Mouse (Mus musculus): ENCODE measurements around the gene Barhl1. TPM values are rescaled to one million over a fixed set of nuclear protein-coding genes. Genes with fewer than 3 reads are reported as not detected.

Barhl1 gene
- polyA plus RNA-seq, 1 experiment from 2014 or later = 4.4 TPM

DNA sequence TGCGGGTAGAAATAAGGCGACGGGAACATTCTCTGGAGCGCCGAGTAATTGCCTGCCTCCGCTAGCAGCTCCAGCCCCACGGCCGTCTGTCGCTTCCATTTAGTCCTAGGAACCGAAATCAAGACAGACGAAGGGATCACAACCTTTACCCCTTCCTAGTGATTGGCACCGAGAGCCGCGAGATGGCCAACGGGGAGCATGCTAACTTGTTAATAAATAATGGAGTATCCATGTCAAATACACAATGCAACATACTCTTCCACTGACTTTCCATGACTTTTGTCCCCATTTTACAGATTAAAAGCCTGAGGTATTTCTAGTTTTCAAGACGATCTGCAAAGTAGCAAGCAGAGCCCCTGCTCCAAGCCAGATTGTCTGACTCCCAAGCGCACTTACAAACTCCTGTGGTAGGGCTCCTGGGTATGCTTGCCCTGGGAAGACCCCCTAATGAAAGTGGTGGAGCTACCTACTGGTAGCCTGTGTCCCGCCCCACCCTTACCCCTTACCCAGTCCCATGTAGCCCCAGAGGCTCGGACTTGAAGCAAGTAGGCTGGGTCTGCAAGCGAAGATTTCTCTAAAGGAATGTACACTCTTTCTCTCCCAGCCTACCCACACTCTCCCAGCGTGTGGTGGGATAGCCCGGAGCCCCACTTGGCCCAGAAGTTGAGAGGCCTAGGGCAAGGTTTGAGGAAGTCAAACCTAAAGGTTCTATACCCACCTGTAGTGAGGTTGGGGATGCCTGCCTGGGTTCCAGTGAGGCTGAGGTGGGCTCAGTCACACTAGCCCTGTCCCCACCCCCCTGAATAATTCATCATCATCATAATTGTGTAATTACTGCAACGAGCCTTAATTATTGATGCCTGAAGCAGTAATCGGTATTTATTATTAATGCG lies 6.4 kb downstream of the Barhl1 start:
- Histone ChIP-seq H3K4me1 (peaks cover 57% of the 10 kb centered on the region), H3K9ac (no peak overlapping the region), H3K4me3 (replicated peaks) (no peak overlapping the region), H3K36me3 (replicated peaks) (peaks cover 6% of the 10 kb centered on the region), H3K27ac (no peak overlapping the region), H3K27me3 (peaks cover 100% of the 10 kb centered on the region), H3K9me3 (no peaks in the 10 kb centered on the region), H3K4me2 (no peak overlapping the region)
- no peak for ATAC-seq (ENCODE audit: low FRiP score)
- WGBS = 5% methylated on average over 25 of the region's 25 CpGs

DNA sequence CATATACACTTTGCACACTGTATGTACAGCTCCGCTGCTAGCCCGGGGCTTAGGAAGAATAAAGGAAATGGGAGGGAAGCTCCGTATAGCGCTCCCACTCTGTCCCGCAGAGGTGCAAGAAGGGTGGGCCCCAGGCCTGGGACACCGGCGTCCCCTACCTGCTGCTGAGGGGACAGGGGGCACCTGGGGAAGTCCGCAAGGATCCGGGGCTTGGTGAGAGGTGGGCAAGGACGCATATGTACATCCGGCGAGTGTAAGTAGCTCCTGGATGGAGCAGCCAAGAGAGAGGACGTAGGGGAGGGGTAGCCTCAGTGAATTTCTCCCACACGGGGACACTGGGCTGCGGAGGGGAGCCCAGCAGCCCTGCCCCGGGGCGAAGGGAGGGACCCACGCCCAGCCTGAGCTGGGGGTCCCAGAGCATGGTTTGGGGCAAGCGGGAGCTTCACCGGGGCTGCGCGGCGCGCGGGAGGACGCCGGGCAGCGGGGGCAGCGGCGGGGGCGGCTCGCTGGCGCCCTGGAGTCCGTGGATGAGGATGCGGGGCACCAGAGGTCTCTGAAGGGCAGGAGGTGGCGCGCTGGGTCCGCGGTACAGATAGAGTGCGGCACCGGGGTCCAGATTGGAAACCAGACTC lies 7.2 kb downstream of the Barhl1 start:
- Histone ChIP-seq H3K4me3 (replicated peaks) (peak overlapping the region; percentile 10), H3K9me3 (no peaks in the 10 kb centered on the region), H3K36me3 (replicated peaks) (peaks cover 13% of the 10 kb centered on the region), H3K9ac (no peak overlapping the region), H3K4me2 (peak overlapping the region; percentile 36), H3K4me1 (peaks cover 63% of the 10 kb centered on the region), H3K27me3 (peaks cover 100% of the 10 kb centered on the region), H3K27ac (no peak overlapping the region)
- under 1% methylated on average over 41 of the region's 41 CpGs for WGBS
- ATAC-seq (ENCODE audit: low FRiP score) = no peak

DNA sequence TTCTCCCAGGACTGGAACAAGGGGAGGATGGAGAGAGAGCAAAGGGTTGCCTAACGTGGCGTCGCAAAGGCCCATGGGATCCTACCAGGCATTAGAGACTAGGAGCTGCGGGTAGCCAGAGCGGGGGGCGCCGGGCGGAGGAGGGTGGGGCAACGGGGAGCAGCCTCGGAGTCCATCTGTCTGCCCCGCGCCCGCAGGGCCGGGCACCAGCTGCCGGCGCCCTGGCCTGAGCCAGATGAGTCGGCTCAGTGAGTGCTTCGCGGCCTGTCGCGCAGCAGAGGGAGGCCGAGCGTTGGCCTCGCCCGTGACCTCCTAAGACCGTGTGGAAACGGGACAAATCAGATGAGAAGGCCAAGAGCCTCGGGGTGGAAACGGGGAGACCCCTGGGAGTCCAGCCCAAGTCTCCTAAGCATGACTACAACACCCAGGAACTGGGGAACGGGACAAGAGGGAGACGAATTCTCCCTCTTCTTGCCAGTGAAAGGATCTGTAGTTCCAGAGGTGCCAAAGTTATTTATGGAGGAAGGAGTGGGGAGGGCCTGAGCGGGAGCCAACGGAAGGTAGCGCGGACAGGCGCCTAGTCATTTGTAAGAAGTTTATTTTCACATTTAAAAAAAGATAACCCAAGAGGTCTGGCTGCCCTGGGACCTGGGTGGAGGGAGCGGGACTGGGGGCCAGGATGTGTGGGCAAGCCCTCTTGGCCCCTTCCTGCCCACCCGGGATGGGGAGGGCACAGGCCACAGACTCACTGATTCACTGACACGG lies 7.9 kb downstream of the Barhl1 start:
- Histone ChIP-seq H3K27me3 (peaks cover 100% of the 10 kb centered on the region), H3K27ac (peak overlapping the region; percentile 46; the same call in 1 of the 2 replicates), H3K9ac (peak overlapping the region; percentile 29; the same call in 1 of the 2 replicates), H3K4me2 (peak overlapping the region; percentile 50), H3K4me3 (replicated peaks) (peak overlapping the region; percentile 25), H3K36me3 (replicated peaks) (peaks cover 13% of the 10 kb centered on the region), H3K9me3 (no peaks in the 10 kb centered on the region), H3K4me1 (peaks cover 63% of the 10 kb centered on the region)
- peak; percentile 69 for ATAC-seq (ENCODE audit: low FRiP score)
- under 1% methylated on average over 36 of the region's 39 CpGs for WGBS

DNA sequence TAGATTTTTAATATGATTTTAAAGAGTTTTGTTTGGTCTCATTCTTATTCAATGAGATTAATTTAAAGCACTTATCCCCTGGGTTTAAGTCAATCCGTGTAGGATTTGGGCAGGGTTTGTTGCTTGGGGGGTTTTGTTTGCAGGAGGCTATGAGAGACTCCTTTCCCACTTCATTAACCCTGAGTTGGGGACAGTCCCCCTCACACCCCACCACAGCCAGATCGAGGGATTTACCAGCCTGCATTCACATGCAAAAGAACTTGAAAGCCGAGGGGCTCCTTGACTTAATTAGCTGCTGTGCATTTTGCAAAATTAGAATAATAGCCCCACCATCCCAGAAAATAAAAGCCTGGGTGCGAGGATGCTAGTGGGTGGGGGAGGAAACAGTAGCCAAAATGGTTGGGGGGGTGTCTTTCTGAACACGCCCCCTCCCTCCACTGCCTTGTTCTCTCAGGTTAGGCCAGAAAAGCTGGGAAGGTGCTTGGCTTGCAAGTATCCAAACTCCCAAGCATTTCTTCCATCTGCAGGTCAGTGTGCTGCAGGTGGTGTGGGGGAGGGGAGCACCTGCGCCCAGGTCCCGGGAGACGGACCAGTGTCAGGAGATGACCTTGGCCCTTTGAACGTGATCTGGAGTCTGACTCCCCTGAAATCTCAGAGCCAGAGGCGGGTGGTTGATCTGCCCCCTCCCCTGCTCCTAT lies 8.6 kb downstream of the Barhl1 start:
- peak overlapping the region; percentile 46; the same call in 1 of the 2 replicates for H3K27ac ChIP-seq
- ATAC-seq (ENCODE audit: low FRiP score) = peak; percentile 78
- peaks cover 63% of the 10 kb centered on the region for H3K4me1 ChIP-seq
- WGBS = under 1% methylated on average over 10 of the region's 10 CpGs
- peaks cover 100% of the 10 kb centered on the region for H3K27me3 ChIP-seq
- H3K36me3 ChIP-seq (replicated peaks) = peaks cover 13% of the 10 kb centered on the region
- no peaks in the 10 kb centered on the region for H3K9me3 ChIP-seq
- peak overlapping the region; percentile 50 for H3K4me2 ChIP-seq
- H3K4me3 ChIP-seq (replicated peaks) = peak overlapping the region; percentile 25
- H3K9ac ChIP-seq = peak overlapping the region; percentile 29; the same call in 1 of the 2 replicates

DNA sequence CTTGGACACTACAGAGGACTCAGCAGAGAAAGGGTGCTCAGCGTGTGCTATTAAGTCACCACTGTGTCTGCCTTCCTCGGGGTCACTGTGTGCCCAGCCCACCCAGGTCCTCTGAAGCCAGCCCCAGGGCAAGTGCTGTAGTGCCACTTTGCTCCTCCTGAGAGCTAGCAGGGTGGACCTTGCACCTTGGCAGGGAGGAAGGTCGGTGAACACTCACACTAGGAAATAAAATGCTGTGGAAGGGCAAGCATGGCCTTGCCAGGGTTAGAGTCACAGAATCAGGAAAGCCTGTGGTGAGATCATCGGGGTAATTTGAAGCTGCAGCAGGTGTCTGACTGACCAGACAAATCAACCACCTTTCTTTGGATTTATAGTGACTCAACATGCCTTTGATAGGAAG lies 10.9 kb downstream of the Barhl1 start:
- no peak for ATAC-seq (ENCODE audit: low FRiP score)
- no peak overlapping the region for H3K4me2 ChIP-seq
- no peak overlapping the region for H3K27ac ChIP-seq
- WGBS = 44% methylated on average over 4 of the region's 4 CpGs
- H3K4me3 ChIP-seq (replicated peaks) = no peak overlapping the region
- H3K36me3 ChIP-seq (replicated peaks) = peaks cover 20% of the 10 kb centered on the region
- H3K4me1 ChIP-seq = peaks cover 44% of the 10 kb centered on the region
- no peaks in the 10 kb centered on the region for H3K9me3 ChIP-seq
- H3K27me3 ChIP-seq = peaks cover 97% of the 10 kb centered on the region
- no peak overlapping the region for H3K9ac ChIP-seq

DNA sequence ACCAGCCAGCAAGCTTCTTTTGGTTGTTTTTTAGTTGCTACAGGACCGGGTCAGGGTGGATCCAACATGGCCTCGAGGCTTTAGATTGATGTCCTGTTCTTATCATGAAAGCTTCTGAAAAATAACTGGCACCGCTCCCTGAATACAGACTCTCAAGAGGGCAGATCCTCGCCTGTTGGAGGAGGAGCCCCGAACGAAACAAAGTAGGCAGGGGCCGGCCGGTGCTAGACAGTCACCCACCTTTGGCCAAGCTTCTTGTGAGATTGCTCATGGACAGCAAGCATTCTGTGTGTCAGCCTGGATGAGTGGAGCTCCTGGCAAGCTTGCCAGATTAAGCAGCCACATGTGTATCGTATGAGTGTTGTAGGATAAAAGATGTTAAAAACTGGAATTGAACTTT lies 11.7 kb downstream of the Barhl1 start:
- H3K4me3 ChIP-seq (replicated peaks) = no peak overlapping the region
- peaks cover 40% of the 10 kb centered on the region for H3K4me1 ChIP-seq

DNA sequence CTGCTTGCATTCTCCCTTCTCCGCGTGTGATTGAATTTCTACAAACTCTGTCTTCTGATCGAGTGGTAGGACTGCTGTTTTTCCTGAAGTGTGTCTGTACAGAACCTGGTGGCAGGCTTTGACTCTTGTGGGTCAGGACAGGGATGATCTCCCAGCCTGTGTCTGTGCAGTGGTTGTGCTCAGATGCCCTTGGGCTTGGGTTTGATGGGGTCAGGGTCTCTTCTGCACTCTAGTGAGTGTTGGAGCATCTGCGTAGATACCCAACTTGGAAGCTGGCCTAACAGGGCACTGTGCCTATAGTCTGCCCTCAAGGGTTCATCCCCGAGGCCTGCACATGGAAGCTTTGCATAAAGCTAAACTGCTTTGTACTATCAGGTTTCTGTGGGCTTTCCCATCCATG lies 12.6 kb downstream of the Barhl1 start:
- H3K9ac ChIP-seq = no peak overlapping the region
- 83% methylated on average over 5 of the region's 5 CpGs for WGBS
- H3K4me1 ChIP-seq = peaks cover 31% of the 10 kb centered on the region
- H3K27ac ChIP-seq = no peak overlapping the region
- H3K4me3 ChIP-seq (replicated peaks) = no peak overlapping the region
- ATAC-seq (ENCODE audit: low FRiP score) = no peak
- peaks cover 34% of the 10 kb centered on the region for H3K36me3 ChIP-seq (replicated peaks)
- H3K27me3 ChIP-seq = peaks cover 97% of the 10 kb centered on the region
- no peak overlapping the region for H3K4me2 ChIP-seq
- no peaks in the 10 kb centered on the region for H3K9me3 ChIP-seq

More for the DNA sequence above, 11.7 kb downstream of the Barhl1 start:
- Histone ChIP-seq H3K27me3 (peaks cover 97% of the 10 kb centered on the region), H3K9me3 (no peaks in the 10 kb centered on the region), H3K9ac (no peak overlapping the region), H3K27ac (no peak overlapping the region), H3K36me3 (replicated peaks) (peaks cover 27% of the 10 kb centered on the region), H3K4me2 (no peak overlapping the region)
- WGBS = 79% methylated on average over 9 of the region's 9 CpGs
- ATAC-seq (ENCODE audit: low FRiP score) = no peak

DNA sequence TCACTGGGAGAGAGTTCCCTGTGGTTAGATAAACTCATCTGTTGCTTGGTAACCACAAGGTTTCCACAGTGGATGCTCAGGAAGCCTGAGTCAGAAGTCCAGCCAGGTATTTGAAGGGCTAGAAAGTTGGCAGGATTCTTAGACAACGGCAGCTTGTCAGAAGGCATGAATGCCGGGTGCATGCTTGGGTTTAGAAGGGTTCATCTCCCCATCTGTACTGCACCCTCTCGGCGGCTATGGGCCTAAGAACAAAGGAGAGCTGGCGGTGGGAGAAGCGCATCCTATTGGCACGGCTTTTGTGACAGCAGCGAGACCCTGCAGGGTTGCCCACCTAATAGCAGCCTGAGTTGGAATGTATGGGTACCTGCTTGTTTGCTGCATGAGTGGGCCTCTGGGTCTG lies 14.2 kb downstream of the Barhl1 start:
- peaks cover 15% of the 10 kb centered on the region for H3K4me1 ChIP-seq
- H3K27ac ChIP-seq = no peak overlapping the region
- ATAC-seq (ENCODE audit: low FRiP score) = no peak
- H3K4me3 ChIP-seq (replicated peaks) = no peak overlapping the region
- H3K4me2 ChIP-seq = no peak overlapping the region
- peaks cover 41% of the 10 kb centered on the region for H3K36me3 ChIP-seq (replicated peaks)
- peaks cover 91% of the 10 kb centered on the region for H3K27me3 ChIP-seq
- H3K9ac ChIP-seq = no peak overlapping the region
- WGBS = 87% methylated on average over 8 of the region's 8 CpGs
- H3K9me3 ChIP-seq = no peaks in the 10 kb centered on the region

DNA sequence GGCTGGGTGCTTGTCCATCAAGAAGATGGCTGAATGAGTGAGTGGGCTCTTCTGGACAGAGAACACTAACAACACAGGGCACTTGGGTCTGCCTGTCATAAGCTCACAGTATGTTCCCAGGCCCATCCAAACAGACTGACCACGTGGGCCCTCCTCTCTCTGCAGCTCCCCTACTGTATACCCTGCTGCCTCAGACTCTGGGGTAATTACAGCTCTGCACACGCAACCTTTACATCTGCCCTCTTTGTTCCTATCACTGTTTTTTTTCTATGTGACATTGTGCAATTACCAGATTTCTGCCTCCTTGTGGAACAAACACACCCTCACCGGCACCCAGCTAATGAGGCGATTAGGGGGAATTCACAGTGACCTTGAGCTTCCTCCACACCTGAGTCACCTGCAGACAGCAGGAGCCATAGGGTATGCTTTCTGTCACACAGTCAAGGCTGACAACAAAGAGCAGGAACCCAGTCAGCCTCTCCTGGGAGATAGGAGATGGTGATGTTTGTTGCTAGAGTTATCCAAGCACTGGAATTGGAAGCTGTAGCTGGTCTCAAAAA lies 19.0 kb downstream of the Barhl1 start:
- 74% methylated on average over 4 of the region's 4 CpGs for WGBS
- Histone ChIP-seq H3K36me3 (replicated peaks) (peaks cover 49% of the 10 kb centered on the region), H3K27ac (no peak overlapping the region), H3K4me2 (no peak overlapping the region), H3K27me3 (peaks cover 51% of the 10 kb centered on the region), H3K4me1 (peaks cover 18% of the 10 kb centered on the region), H3K9ac (no peak overlapping the region), H3K9me3 (no peaks in the 10 kb centered on the region), H3K4me3 (replicated peaks) (no peak overlapping the region)
- ATAC-seq (ENCODE audit: low FRiP score) = no peak

DNA sequence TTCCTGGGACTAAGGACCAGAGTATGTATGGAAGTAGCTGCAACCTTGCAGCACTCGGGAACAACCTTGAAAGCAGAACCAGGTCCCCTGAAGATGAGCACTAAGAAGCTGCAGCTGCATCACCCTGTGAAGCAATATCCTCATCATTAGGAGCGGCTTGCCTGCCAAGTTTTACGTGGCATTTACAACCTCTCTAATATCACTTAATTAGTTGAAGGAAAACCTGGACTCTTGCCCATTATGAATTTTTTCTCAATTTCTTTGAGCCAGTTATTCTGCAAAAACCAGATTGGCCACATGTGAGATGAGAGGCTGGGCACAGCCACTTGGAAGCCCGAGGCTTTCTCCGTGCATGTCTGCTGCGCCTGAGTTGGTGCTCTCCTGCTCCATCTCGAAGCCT lies 20.6 kb downstream of the Barhl1 start:
- Histone ChIP-seq H3K9ac (no peak overlapping the region), H3K4me1 (peaks cover 18% of the 10 kb centered on the region), H3K36me3 (replicated peaks) (peaks cover 49% of the 10 kb centered on the region), H3K9me3 (no peaks in the 10 kb centered on the region), H3K27ac (no peak overlapping the region), H3K4me2 (no peak overlapping the region), H3K27me3 (peaks cover 39% of the 10 kb centered on the region), H3K4me3 (replicated peaks) (no peak overlapping the region)
- WGBS = 92% methylated on average over 7 of the region's 7 CpGs
- ATAC-seq (ENCODE audit: low FRiP score) = no peak

DNA sequence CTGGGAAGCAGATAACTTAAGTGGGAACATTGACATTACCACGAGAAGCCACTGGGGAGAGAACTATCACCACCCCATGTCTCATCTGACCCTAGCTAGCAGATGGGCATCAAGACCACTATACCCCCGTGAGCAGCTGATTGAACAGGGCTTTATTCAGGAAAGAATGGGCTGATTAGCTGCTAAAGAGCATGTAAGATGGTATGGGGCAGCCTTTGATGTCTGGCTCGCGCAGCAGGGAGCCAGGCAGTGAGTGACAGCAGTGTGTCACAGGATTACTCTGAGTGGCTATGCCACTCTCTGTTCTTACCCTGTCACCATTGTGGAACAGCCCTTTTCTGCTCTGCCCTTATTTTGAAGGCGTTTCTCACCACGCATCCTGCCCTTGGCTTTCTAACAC lies 22.9 kb downstream of the Barhl1 start:
- no peak overlapping the region for H3K27ac ChIP-seq
- ATAC-seq (ENCODE audit: low FRiP score) = no peak
- 36% methylated on average over 6 of the region's 6 CpGs for WGBS
- no peak overlapping the region for H3K4me2 ChIP-seq
- H3K27me3 ChIP-seq = peaks cover 24% of the 10 kb centered on the region
- H3K9me3 ChIP-seq = no peaks in the 10 kb centered on the region
- H3K4me1 ChIP-seq = peaks cover 21% of the 10 kb centered on the region
- H3K36me3 ChIP-seq (replicated peaks) = peaks cover 44% of the 10 kb centered on the region
- H3K4me3 ChIP-seq (replicated peaks) = no peak overlapping the region
- 0 out of 2 replicates have a peak overlapping the region, but pooled peaks have one; percentile 21 for H3K9ac ChIP-seq

Data from forebrain, embryonic 12.5 days (tissue).